Comparison of ENCODE assay signal across 11 mouse cellular contexts in genomic region chr15:31226464-31226863, GRCm38 (mm10). TPM values are rescaled to one million over a fixed set of nuclear protein-coding genes. Genes with fewer than 3 reads are reported as not detected.
DNase-seq lines count a peak whose midpoint lies in the region; ATAC-seq and TF ChIP-seq lines count a peak whose summit lies in the region.
"Had no signal": no experiment of that assay in that cellular context is flagged by ENCODE, and none has a peak within 500 bp of the region (broad histone marks: within the 10 kb centered on the region; RNA-seq: fewer than 3 reads in every experiment).

No protein-coding gene starts in this region.

- H3K36me3 ChIP-seq in limb, embryonic 11.5 days (ENCODE audit: control insufficient read depth, insufficient read depth, low read length): no peaks in the 10 kb centered on the region
- no peaks in the 10 kb centered on the region for H3K36me3 ChIP-seq in limb, embryonic 10.5 days
- H3K36me3 ChIP-seq in ES-Bruce4 (ENCODE audit: control insufficient read depth, insufficient read depth, low read length, poor library complexity, severe bottlenecking): no peaks in the 10 kb centered on the region
- H3K36me3 ChIP-seq in myocyte (ENCODE audit: control insufficient read depth, insufficient read depth): no peaks in the 10 kb centered on the region
- H3K36me3 ChIP-seq: forebrain, embryonic 10.5 days had no signal

- H3K9me3 ChIP-seq in limb, embryonic 11.5 days (ENCODE audit: control insufficient read depth, low read length): no peaks in the 10 kb centered on the region
- no peaks in the 10 kb centered on the region for H3K9me3 ChIP-seq in limb, embryonic 10.5 days (replicated peaks)
- no peaks in the 10 kb centered on the region for H3K9me3 ChIP-seq in ES-Bruce4 (replicated peaks; ENCODE audit: control insufficient read depth, insufficient read depth, low read length, poor library complexity, severe bottlenecking)
- H3K9me3 ChIP-seq: forebrain, embryonic 10.5 days; heart, embryonic 10.5 days had no signal

- no peak overlapping the region for H3ac ChIP-seq in myocyte (ENCODE audit: control insufficient read depth, insufficient read length)

- no peak overlapping the region for H3K9ac ChIP-seq in limb, embryonic 11.5 days (ENCODE audit: low read length)
- H3K9ac ChIP-seq in ES-Bruce4 (ENCODE audit: low read depth, poor library complexity, severe bottlenecking): no peak overlapping the region

- no peak overlapping the region for H3K4me2 ChIP-seq in limb, embryonic 11.5 days (ENCODE audit: low read depth, severe bottlenecking)
- H3K4me2 ChIP-seq in myocyte (ENCODE audit: low read depth): peak overlapping the region; percentile 63

- TF ChIP-seq POLR2A in ES-Bruce4 (IDR thresholded peaks at IDR 0.05; ENCODE audit: insufficient read depth, low read length) (no peak), myocyte (IDR thresholded peaks at IDR 0.05; ENCODE audit: insufficient read length, low read depth) (no peak)

- no peak overlapping the region for H3K27ac ChIP-seq in limb, embryonic 11.5 days (replicated peaks; ENCODE audit: low read depth, low read length)
- H3K27ac ChIP-seq in limb, embryonic 10.5 days: no peak overlapping the region
- no peak overlapping the region for H3K27ac ChIP-seq in ES-Bruce4 (ENCODE audit: insufficient read depth, low read length)
- H3K27ac ChIP-seq: forebrain, embryonic 10.5 days; heart, embryonic 10.5 days had no signal

- H3K79me2 ChIP-seq in myocyte (ENCODE audit: control insufficient read depth, insufficient read depth): peaks cover 54% of the 10 kb centered on the region

- no peak overlapping the region for H3K4me3 ChIP-seq in limb, embryonic 11.5 days (ENCODE audit: low read depth, low read length)
- H3K4me3 ChIP-seq in limb, embryonic 10.5 days: no peak overlapping the region
- H3K4me3 ChIP-seq in ES-Bruce4 (ENCODE audit: low read depth, low read length) (no peak overlapping the region; the same call in 1 of the 2 replicates), myocyte (peak overlapping the region; percentile 52)
- H3K4me3 ChIP-seq: forebrain, embryonic 10.5 days; heart, embryonic 10.5 days had no signal

- TF ChIP-seq EP300 in ES-Bruce4 (IDR thresholded peaks at IDR 0.05; ENCODE audit: insufficient read depth, low read depth, low read length): 0 out of 2 replicates have a peak, but pooled peaks have one; percentile 37

- peak; percentile 12 for TF ChIP-seq CTCF in ES-Bruce4 (IDR thresholded peaks at IDR 0.05; ENCODE audit: low read depth, low read length)

- DNase-seq in limb, embryonic 11.5 days (ENCODE audit: low spot score): peak; percentile 23
- DNase-seq in limb, embryonic 10.5 days (ENCODE audit: low spot score): no peak
- DNase-seq in induced T-regulatory cell, adult 2 months (ENCODE audit: low read depth): peak; percentile 29
- DNase-seq in layer of hippocampus, postnatal 25 days (ENCODE audit: extremely low spot score in 1 of 2, low spot score in 1 of 2): no peak
- DNase-seq in urinary bladder, postnatal 36 days (ENCODE audit: low spot score in 2 of 2): no peak
- DNase-seq: cerebellum, adult 9-10 months had no signal

- H3K4me1 ChIP-seq in limb, embryonic 11.5 days (ENCODE audit: control insufficient read depth, insufficient read depth, low read length): peaks cover 4% of the 10 kb centered on the region; the same call in 1 of the 2 replicates
- peaks cover 16% of the 10 kb centered on the region for H3K4me1 ChIP-seq in limb, embryonic 10.5 days
- H3K4me1 ChIP-seq in ES-Bruce4 (ENCODE audit: control insufficient read depth, insufficient read depth, low read length): no peaks in the 10 kb centered on the region

- H3K27me3 ChIP-seq in limb, embryonic 11.5 days (ENCODE audit: control insufficient read depth, insufficient read depth, low read length): no peaks in the 10 kb centered on the region
- H3K27me3 ChIP-seq in limb, embryonic 10.5 days (ENCODE audit: low read depth, poor library complexity, severe bottlenecking): no peaks in the 10 kb centered on the region
- H3K27me3 ChIP-seq in ES-Bruce4 (ENCODE audit: control insufficient read depth, insufficient read depth, low read length, poor library complexity, severe bottlenecking): no peaks in the 10 kb centered on the region
- no peaks in the 10 kb centered on the region for H3K27me3 ChIP-seq in myocyte (ENCODE audit: control insufficient read depth, insufficient read depth, insufficient read length)

- WGBS in limb, embryonic 11.5 days: 72% methylated on average over 6 of the region's 6 CpGs
- WGBS in limb, embryonic 10.5 days: 79% methylated on average over 6 of the region's 6 CpGs

- ATAC-seq in limb, embryonic 11.5 days (ENCODE audit: insufficient number of reproducible peaks, low FRiP score, low TSS enrichment, low read depth): no peak
- ATAC-seq: activated CD4-positive, CD25-positive, alpha-beta regulatory T cell, adult 4 months had no signal

TF ChIP-seq in myocyte, 11 proteins besides CTCF, POLR2A, EP300 and RAD21:
- no peak for TF ChIP-seq MAX (IDR thresholded peaks at IDR 0.05; ENCODE audit: low read depth)
- no peak for TF ChIP-seq POLR2AphosphoS2 (IDR thresholded peaks at IDR 0.05; ENCODE audit: insufficient read length, low read depth)
- peak; percentile 19 for TF ChIP-seq USF1 (IDR thresholded peaks at IDR 0.05; ENCODE audit: low read depth)

RNA-seq across cellular contexts. Expression of gene Dap, which starts 2.4 kb away (rescaled TPM):
- polyA plus RNA-seq in limb, embryonic 11.5 days (2014; fragmentation: Nextera tagmentation; extraction: Ambion mirVana): 66.3 and 67.2 TPM in 2 replicates
- polyA plus RNA-seq in limb, embryonic 10.5 days (2016; fragmentation: Nextera tagmentation; extraction: Ambion mirVana): 34.6 and 42.8 TPM in 2 replicates
- polyA plus RNA-seq in ES-Bruce4 (2011; ENCODE audit: insufficient read depth, insufficient read length, low read depth, missing spikeins) (22.7 and 23.9 TPM in 2 replicates), myocyte (2012; fragmentation: generic; extraction: Trizol) (417 TPM)
- total RNA-seq in layer of hippocampus, postnatal 25 days (2021): 1 to 10 TPM; 9.1 to 9.8 TPM

Comparison
In these comparisons a context has a peak if more than half of its experiments do, and no peak if none do; other contexts are left out.
1. DNase-seq: peak in limb, embryonic 11.5 days (single experiment) and induced T-regulatory cell, adult 2 months (single experiment); none in limb, embryonic 10.5 days (single experiment), layer of hippocampus, postnatal 25 days (0 of 2) and urinary bladder, postnatal 36 days (0 of 2).